Mouse (Mus musculus): ENCODE data around the gene Mmachc. TPM values are rescaled to one million over a fixed set of nuclear protein-coding genes. Genes with fewer than 3 reads are reported as not detected.

Mmachc gene
- total RNA-seq, 4 experiments from 2014 or later = 29.5 to 35.2 (median 31.7) TPM

Other genes starting within 250 kb of the Mmachc start
- 10 to 100 TPM; 34.5 to 54.7 (median 45.6) TPM for gene Mast2, start 244.2 kb downstream of the Mmachc start, total RNA-seq (2022)
- gene Ipp, start 200.9 kb downstream of the Mmachc start, total RNA-seq (2022) = 10 to 100 TPM; 22.1 to 23.2 (median 22.2) TPM
- 10 to 100 TPM; 16.1 to 29.8 (median 21.6) TPM for gene Tmem69, start 152.5 kb downstream of the Mmachc start, total RNA-seq (2022)
- gene Gpbp1l1, start 150.7 kb downstream of the Mmachc start, total RNA-seq (2022) = 10 to 100 TPM; 68.8 to 86.0 (median 75.5) TPM
- gene Ccdc17, start 111.8 kb downstream of the Mmachc start, total RNA-seq (2022) = 10 to 100 TPM in 3 of 4 experiments, 1 to 10 TPM in 1; 10.0 to 22.7 (median 17.9) TPM
- 10 to 100 TPM; 20.6 to 24.4 (median 22.7) TPM for gene Nasp, start 80.5 kb downstream of the Mmachc start, total RNA-seq (2022)
- 1,000 to 10,000 TPM in 1 of 4 experiments, 100 to 1,000 TPM in 3; 829 to 1,005 (median 899) TPM for gene Akr1a1, start 56.7 kb downstream of the Mmachc start, total RNA-seq (2022)
- 100 to 1,000 TPM; 514 to 868 (median 646) TPM for gene Prdx1, start 22.9 kb downstream of the Mmachc start, total RNA-seq (2022)
- gene Ccdc163, start 103 bp upstream of the Mmachc start, total RNA-seq (2022) = 10 to 100 TPM; 17.2 to 34.6 (median 20.9) TPM
- gene Tesk2, start 12.5 kb upstream of the Mmachc start, total RNA-seq (2022) = 1 to 10 TPM; 4.9 to 6.8 (median 6.7) TPM
- 10 to 100 TPM; 22.0 to 25.3 (median 22.4) TPM for gene Toe1, start 99.2 kb upstream of the Mmachc start, total RNA-seq (2022)
- 10 to 100 TPM in 1 of 4 experiments, 1 to 10 TPM in 3; 3.5 to 15.4 (median 6.8) TPM for gene Mutyh, start 99.3 kb upstream of the Mmachc start, total RNA-seq (2022)
- 1 to 10 TPM; 1.6 to 3.4 (median 3.0) TPM for gene Hpdl, start 113.3 kb upstream of the Mmachc start, total RNA-seq (2022)
- 1 to 10 TPM; 4.9 to 7.2 (median 5.6) TPM for gene Zswim5, start 169.0 kb upstream of the Mmachc start, total RNA-seq (2022)